Mouse (Mus musculus) c-Kit-positive CD71-negative TER-119-negative erythroid progenitor cells, embryonic 14.5 days (primary cell): ENCODE results near the gene Ppm1e.

Experiments
- DNase-seq: peaks from one replicate; pipeline ENCODE4 v3.0.0-alpha.2; 2013; ENCODE audit warnings: low read depth

Ppm1e gene

GRCm38 (mm10) chr11:87358331-87359261 lies at the start of gene Ppm1e:
Gene Ppm1e, minus strand, starts transcription at chr11:87359023.
- no peak for DNase-seq

GRCm38 (mm10) chr11:87404876-87405275 lies 46.1 kb upstream of the Ppm1e start, which contains the start of the genes Rad51c and Tex14:
Gene Rad51c, minus strand, starts transcription at chr11:87404954.
Gene Tex14, plus strand, starts transcription at chr11:87405065.
- DNase-seq = no peak

GRCm38 (mm10) chr11:87404111-87404853 lies 45.5 kb upstream of the Ppm1e start:
- peak; percentile 90 for DNase-seq

DNA sequence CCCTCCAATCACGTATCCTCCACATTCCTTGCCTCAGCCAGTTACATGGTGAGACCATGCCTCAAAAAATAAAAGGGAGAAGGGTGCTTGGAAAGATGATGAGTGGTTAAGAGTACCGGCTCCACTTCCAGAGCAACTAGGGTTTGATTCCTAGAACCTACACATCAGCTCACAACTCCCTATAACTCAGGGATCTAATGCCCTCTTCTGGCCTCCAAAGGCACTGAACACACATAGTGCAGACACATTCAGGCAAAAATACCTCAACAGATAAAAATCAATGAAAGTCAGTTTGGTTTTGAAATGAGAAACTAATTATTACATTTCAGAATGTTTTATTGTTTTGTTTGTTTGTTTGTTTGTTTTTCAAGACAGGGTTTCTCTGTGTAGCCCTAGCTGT lies 39.6 kb upstream of the Ppm1e start:
- DNase-seq = no peak

DNA sequence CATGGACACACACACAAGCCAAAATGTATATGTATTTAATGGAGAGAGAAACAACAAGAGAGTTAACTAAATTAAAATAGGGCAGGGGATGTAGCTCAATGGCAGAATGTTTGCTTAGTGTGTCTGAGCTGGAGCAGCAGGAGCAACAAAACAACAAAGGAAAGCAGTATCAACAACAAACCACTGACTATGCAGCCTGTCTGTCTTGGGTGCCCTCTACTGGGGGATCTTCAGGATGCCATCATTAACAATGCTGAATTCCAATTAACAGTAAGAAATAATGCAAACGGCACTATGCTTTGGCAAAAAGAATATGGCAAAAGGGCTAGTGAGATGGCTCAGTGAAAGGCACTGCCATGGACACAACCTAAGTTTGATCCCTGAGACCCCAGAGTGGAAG lies 35.0 kb upstream of the Ppm1e start:
- DNase-seq = peak; percentile 23

- no peak for DNase-seq
These were observed 26.9 kb upstream of the Ppm1e start for GRCm38 (mm10) chr11:87385676-87386075.

GRCm38 (mm10) chr11:87384551-87384950 lies 25.7 kb upstream of the Ppm1e start:
- DNase-seq = no peak

- DNase-seq = no peak
These were observed 9.2 kb upstream of the Ppm1e start for GRCm38 (mm10) chr11:87367865-87368580.

DNA sequence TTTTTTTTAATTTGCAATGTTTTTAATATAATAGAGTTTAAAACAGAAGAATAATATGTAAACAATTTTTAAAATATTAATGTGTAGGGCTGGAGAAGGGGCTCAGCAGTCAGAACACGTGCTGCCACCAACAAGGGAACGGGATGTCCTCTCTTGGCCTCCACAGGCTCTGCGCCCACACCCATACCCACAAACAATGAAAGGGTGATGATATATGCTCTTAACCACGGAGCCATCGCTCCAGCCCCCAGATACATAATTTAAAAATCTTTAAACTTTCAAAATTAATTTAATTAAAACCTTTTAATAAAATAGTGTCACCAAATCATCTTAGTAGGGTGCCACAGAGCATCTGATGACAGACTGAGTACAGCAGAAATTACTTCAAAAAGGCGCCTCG lies 8.2 kb upstream of the Ppm1e start:
- DNase-seq = no peak

- no peak for DNase-seq
These were observed 6.3 kb upstream of the Ppm1e start for GRCm38 (mm10) chr11:87365120-87365519.

DNA sequence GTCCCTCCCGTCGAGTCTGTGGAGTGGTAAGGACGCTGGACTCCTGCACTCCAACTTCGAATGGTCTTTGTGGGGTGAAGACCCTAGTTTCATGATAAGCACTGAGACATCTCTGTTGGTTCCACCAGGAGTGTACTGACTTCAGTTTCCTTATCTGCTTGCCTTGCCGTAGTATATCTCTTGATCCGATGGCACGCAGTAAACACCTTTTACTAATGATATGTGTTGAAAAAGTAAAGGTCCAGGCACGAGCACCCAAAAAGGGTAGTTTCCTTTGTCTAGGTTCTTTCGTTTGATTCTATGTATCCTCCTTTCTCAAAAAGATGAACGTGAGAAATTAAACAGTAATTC lies 414 bp upstream of the Ppm1e start:
- no peak for DNase-seq

DNA sequence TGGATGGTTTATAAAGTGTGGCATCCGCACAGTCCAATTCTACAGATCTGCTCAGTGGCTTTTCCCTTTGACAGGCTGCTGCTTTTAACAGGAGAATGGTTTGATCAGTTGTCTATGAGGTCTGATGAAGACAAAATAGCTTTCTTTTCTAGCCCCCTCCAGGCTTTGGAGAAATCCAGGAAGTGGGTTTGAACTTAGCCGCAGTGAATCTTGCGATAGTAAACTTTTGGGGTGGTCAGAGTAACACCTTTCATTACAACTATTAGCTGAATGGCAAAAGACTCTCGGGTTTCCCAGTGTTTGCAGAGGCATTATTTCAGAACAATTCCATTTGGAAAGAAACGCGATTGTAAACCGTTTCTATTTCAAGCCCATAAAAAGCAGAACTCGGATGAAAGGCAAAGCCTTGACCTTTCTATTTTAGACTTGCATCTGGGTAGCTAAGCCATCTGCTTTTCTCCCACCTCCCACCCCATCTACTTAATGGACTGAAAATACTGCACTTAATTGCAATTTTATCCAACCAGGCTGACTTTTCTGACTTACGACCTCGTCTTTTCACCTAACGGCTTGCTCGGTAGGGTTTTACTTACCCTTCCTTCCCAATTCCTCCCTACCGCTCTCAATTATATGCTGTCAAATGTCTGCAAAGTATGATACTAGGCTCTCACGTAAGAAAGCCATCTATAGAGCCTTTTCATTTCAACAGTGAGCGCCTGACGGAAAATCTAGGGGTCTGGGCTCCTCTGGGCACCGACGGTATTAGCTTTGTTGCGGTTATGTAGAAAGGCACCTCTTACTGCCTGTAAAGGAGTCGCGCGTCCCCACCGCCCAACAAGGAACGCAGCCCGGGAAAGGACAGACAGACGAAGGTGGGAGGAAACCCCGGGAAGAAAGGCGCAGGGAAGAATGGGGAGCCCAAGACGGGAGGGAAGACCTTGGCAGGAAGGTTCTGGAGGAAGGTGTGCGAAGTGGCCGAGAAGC lies 1.2 kb downstream of the Ppm1e start:
- no peak for DNase-seq

DNA sequence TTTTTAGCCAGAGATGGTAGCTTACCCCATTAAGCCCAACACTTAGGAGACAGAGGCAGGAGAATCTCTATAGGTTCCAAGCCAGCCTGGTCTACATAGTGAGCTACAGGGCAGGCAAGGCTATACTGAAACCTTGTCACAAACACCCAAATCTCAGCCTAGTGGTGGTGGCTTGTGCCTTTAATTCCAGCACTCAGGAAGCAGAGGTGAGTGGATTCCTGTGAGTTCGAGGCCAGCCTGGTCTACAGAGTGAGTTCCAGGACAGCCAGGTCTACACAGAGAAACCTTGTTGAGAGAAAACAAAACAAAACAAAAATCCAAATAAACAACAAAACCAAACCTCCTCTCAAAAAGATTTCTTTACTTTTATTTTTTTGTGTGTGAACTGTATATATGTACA lies 4.0 kb downstream of the Ppm1e start:
- no peak for DNase-seq

GRCm38 (mm10) chr11:87353646-87354170 lies 5.1 kb downstream of the Ppm1e start:
- no peak for DNase-seq

DNA sequence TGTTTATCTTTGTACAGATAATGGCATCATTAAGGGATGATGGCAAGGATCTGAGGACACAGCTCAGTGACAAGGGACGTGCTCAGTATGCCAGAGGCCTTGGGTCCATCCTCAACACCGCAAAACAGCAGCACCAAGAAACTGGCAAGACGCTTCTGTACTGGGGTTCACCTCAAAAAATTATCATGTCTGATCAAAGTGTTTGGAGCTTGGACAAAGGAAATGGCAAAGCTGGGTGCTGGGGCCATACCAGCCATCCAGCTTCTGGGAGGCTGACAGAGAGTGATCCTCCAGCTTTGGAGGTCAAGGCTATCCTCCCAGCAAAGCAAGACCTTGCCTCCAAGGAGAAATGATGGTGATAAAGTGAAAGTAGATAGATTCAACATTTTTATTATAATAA lies 32.4 kb downstream of the Ppm1e start:
- no peak for DNase-seq

DNA sequence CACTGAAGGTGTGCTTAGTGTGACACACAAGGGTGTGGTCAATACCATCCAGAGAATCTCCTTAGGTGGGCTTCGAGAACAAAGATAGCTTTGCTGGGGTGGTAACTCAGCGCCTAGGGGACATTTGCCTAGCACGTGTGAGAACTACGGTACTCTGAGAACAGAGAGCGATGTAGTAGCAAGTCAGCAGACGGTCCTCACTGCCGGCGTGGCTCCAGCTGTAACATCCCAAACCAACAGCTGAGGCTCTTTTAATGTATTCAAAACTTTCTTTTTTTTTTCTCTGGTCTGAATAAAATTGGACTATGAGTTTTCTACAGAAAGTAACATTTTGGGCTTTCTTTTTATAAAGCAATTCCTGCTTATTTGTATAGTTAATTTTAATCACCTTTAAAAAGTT lies 36.3 kb downstream of the Ppm1e start:
- DNase-seq = no peak

GRCm38 (mm10) chr11:87320007-87320406 lies 38.8 kb downstream of the Ppm1e start:
- DNase-seq = no peak

DNA sequence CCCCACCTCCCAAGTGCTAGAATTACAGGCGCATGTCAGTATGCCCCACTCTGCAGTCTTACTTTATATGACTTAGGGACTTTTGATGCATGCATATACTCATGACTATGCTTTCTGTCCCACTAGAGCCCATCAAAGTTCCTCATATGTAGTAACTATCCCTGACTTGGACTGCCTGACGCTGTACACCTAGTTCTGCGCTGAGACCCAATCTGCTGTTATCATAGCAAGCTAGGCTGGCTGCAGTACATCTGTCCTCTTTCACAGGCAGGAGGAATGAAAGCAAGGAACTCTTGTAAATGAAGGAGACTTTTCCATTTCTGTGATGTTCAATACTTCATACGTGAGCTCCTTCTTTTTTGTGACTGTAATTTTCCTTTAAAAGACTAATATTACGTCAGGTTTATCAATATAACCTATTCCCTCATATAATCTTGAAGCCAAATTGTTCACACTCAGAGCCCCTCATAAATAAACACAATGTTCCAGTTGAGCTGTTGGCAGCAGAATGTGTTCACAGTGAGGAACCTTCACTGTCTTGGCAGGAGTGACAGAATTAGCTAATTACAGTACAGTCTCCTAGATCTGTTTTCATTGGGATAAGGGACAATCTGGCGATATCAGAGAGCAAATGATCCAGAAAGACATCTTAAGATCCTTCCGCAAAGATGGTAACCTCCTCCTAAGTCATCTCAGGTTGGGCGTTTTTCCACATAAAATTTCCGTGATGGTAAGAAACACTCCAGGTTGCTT lies 39.7 kb downstream of the Ppm1e start:
- no peak for DNase-seq

GRCm38 (mm10) chr11:87313533-87313932 lies 45.3 kb downstream of the Ppm1e start:
- DNase-seq = no peak

DNA sequence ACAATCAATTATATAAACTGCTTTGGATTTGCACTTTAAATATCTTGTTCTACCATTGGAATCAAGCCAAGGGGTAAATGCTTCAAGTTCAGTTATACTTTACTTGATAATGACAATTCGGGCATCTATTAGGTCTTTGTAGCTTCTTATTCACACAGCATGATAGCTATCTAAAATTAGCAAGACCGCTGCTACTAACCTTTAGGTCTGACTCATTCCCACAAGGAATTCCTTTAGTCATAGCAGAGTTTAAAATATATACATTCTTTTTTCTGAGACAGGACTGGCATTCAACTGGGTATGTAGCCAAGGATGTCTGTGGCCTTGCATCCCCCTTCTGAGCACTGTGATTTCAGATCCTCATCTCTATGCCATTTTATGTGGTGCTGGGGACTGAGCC lies 48.5 kb downstream of the Ppm1e start:
- DNase-seq = no peak
